Mouse (Mus musculus) urinary bladder, postnatal 36 days (tissue): ENCODE results near the gene Ywhae.

Experiments
- DNase-seq, 2 experiments: peaks; one replicate each; pipeline ENCODE4 v3.0.0; 2022; ENCODE audit warnings: low spot score in 2 of 2, mixed read lengths in 1 of 2

The Ywhae gene

DNA sequence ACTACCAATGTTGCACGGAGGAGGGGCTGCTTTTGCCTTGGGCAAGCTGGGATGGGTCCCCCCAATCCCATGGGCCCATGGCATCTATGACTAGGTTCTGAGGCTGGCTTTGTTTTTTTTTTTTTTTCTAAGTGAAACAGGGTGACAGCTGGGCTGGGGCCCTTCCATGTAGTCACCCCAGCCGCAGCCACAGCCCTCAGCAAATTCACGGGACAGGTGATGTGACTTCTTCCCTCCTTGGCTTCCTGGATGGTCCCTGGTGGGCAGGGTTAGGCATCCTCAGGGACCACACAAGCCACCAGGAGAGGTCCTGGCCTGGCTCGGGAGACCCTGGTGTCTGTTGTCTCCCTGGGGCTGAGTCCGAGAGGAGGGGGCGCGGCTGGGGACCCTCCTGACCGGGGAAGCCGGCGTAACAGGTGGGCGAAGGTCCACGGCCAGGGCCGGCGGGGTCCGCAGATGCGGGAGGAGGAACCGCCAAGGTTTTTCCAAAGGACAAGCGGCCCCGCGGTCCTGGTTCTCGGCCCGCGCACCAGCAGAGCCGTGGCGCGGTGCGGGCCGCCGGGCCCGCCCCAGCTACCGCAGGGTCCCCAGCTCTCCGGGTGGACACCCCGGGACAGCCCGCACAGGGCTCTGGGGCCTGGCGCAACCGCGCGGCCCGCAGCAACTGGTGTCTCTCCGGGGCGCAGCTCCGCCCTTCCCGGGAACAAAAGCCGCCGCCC is 62.1 kb downstream of the Ywhae start:
- no peak for DNase-seq

DNA sequence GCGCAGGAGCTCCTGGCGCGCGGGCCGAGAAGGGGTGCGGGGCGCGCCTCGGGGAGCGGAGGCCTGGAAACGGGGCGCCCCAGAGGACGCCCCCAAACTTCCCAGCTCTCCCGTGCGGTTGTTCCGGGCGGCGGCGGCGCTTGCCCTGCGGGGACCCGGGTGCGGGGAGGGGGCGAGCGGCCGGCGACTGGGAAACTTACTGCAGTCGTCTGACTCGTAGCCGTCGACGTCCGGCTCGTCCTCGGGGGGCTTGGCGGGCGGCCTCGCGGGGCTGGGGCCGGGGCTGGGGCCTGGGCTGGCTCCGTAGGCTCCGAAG is 62.6 kb downstream of the Ywhae start:
- no peak for DNase-seq

DNA sequence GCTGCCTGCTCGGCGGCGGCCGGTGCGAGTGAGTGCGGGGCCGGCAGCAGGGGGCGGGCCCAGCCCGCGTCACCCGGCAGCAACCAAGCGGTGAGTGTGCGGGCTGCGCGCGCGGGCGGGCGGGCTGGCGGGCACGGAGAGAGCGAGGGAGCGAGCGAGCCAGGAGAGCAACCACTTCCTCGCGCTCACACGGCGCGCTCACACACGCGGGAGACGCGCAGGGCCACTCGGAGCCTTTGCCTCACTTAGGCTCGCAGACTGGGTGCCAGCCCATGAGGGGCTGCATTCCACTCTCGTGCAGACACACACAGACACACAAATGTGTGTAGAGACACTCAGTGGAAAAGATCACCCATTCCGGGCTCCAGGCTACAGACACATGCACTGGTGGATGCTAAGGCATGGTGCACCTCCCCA is 63.4 kb downstream of the Ywhae start, which contains the start of gene Doc2b:
TSS of gene Doc2b (minus strand) at position 21 of the 417 bp plus-strand sequence.
- no peak for DNase-seq

DNA sequence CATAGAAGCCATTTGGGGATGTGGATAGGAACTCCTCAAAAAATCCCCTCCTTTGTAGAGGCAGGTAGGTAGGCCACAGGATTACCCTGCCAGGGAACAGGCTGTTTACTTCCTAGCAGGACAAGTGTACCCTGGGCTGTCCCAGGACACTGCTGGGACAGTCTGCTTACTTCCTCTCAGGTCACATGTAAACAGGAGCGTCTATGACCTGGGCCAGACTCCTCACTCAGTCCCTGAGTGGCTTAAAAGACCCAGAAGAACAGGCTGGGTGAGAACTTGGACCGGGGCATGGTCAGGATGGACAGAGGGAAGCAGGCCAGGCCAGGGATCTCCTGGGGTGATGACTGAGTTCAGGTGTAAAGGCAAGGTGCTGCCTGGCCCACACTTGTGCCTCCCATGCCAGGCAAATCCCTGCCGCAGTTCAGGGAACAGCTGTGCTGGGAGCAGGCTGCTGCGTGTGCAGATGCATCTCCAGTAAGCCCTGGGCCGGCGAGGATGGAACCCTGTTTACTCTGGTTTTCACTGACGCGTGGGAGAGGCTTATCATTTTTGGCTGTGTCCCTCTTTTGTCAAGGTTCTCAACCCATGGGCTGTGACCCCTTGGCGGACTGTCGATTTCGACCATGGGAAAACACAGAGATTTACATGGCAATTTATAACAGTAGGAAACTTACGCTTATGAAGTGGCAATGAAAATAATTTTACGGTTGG is 64.0 kb downstream of the Ywhae start:
- no peak for DNase-seq

DNA sequence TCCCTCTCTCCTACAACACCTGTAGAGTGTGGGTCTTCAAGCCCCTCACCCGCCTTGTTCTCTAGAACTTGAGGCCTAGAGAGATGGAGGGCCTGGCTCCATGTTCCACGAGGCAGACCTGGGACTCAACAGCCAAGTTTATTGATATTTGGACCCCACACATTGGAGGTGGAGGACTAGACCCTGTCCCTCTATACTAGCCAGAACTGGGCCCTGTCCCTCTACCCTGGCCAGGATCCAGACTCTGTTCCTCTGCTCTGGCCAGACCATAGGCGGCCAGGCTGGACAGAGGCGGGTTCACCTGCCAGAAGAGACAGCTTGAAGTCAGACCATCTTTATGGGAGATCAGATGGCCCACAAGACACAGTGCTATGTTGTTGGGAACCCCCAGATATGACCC is 68.7 kb downstream of the Ywhae start:
- no peak for DNase-seq

DNA sequence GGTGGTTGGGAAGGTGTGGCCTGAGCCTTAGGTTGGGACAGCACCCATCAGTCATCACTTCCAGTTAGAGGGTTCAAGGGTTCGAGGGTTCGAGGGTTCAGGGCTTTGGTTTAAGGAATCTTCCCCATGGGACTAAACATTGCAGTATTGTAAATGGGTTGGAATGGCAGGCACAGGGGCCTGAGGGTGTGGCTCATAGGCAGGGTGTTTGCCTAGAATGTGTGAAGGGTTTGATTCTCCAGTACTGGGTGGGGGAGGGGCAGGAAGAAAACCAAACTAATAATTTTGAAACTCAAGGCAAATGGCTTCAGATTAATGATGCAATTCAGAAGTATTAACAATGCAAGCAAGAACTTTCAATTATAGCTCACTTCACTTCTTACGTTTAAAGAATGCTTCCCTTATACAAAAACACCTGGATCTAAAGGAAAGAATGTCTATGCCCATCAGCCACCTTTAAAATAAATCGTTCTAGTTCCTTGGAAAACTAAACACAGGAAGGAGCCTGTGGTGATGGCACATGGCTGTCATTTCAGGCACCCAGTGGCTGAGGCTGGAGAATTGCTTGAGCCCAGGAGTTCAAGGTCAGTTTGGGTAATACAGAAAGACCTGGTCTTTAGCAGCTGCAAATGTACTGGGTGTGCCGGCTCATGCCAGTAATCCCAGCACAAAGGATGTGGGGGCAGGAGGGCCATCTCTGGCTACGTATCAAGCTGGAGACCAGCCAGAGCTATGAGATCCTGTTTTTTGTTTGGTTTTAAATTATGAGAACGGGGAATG is 69.3 kb downstream of the Ywhae start:
- DNase-seq: no peak

DNA sequence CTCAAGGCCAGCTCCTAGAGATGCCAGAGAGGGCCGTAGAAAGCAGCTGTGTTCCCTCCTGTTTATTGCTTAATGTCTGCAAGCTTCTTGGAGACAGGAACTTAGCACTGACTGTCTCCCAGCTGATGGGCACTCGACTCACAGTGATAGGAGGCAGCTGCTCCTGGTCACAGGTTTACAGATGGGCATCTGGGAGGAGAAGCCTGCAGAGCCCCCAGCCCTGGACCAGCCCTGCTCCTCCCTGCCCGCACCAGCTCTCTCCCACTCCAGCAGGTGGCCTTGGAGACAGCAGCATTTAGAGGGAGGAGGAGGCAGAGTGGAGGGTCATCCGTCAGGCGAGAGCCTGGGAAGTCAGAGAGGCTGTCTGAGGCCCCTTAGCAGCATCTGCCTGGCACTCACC is 74.8 kb downstream of the Ywhae start:
- no peak for DNase-seq

DNA sequence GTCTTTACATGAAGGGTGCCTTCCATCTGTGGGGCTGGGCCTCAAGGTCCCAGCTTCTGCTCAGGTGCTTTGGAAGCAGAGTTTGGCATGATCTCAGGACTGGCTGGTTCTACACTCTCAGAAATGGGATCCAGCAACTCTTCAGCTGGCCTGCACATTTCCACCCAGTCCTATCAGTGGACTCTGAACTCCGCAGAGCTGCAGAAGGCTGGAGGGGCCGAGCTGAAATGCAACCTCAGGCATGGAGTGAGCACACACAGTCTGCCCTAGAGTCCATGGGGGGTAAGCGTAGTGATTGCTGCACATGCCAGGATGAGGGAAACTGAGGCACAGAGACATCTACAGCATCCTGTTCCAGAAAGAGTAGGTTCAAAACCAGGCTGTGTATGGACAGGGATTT is 77.9 kb downstream of the Ywhae start:
- no peak for DNase-seq

DNA sequence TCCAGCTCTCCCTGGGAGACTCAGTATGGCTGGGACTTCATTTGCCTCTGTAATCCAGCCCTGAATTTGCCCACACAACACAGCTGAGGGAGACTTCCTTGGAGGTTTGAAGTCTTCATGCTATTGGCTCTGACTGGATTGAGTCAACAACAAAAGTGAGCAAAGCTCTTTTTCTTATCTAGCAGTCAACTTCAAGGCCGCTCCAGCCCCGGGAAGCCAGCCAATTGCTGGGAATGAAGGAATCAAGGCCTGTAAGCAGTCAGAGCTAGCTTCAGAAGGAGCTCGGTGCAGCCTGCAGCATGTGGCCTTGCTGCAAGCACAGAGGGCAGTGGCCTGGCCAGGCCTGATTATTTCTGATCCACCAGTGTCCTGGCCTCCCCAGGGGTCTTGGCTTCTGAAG is 79.2 kb downstream of the Ywhae start:
- peak; percentile 68 to 87 for DNase-seq

DNA sequence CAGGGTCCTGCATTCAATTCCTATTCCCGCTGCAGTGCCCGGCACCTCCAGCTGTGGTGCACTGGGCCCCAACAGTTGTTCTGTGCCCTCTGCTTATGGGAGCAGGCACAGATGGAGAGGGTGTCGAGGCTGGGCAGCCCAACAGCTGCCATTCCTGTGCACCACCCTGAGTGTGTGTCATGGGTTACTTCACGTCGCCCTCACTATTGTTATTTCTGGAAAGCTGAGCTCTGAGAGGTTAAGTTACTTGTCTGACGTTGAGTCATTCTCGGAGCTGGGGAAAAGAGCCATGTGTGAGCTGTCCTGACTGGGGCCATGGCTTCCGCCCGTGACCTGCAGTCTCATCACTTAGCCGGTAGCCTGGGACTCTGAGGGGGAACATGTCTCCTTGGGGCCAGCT is 80.4 kb downstream of the Ywhae start:
- no peak for DNase-seq
